Mouse (Mus musculus): ENCODE measurements around the gene Tarbp1.

The Tarbp1 gene

DNA sequence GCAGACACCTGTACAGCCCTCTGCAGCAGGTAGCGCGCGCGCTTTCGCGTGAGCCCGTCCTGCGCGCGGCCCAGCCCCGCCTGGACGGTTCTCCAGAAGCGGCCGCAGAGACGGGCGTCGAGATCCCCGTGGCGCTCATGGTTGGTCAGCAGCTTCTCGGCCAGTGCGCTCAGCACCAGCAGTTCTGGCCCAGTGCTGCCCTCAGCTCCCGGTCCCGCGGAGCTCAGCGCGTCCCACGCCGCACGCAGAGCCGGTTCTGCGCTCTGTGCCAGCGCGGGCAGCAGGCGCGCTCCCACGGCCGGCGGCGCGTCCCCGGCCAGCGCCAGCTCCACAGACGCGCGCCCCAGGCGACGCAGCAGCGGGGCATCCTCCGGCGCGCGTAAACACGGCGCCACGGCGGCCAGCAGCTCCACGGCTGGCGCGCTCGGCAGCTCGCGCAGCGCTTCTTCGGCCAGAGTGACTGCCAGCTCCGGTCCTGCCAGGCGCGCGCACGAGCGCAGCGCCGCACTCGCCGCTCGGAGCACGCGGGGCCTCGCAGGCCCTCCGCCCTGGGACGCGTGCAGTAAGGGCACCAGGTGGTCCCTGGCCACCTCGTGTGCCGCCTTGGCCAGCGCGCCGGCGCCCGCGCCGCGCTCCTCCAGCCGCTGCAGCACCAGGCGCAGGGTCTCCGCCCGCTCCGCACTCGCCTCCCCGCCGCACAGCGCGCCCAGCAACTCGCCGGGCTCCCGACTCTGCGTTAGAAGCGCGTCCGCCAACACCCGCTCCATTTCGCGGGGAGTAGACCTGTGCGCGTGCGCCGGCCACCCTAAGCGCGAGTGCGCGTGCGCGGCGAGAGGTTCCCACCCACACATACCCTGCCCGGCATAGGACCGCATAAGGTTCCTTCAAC is at the start of gene Tarbp1:
TSS of gene Tarbp1 (minus strand) at position 767 of the 889 bp plus-strand sequence.
- DNase-seq (ENCODE audit: extremely low read depth, low read depth) = no peak

GRCm38 (mm10) chr8:126524233-126524985 is 49.5 kb upstream of the Tarbp1 start:
- no peak for DNase-seq (ENCODE audit: extremely low read depth, low read depth)

DNA sequence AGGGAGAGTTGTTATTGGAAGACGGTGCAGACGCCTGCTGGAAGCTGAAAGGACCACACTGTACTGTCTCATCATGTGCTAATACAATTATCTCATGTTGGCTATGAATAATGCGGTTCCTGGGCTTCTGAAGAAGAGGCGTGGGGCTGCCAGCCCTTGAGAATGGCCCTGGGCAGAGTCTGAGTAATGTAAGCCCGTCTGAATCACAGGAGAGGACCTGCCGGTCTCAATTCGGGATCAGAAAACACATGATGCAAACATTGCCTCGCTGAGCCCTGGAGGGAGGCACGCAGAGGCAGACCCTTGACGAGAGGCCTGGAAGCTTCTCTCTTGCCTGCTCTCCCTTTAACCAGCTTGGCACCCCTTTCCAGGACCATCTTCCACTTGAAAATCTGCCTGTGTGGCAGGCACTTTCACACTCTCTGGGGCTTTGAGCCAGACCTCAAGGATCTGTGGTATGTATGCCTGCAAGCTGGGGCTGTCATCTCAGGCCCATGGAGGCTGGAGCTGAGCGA is 48.3 kb upstream of the Tarbp1 start:
- no peak for DNase-seq (ENCODE audit: extremely low read depth, low read depth)

GRCm38 (mm10) chr8:126519447-126519975 is 44.6 kb upstream of the Tarbp1 start:
- DNase-seq (ENCODE audit: extremely low read depth, low read depth) = no peak

GRCm38 (mm10) chr8:126516620-126517577 is 42.0 kb upstream of the Tarbp1 start:
- peak; percentile 94 for DNase-seq (ENCODE audit: extremely low read depth, low read depth)

DNA sequence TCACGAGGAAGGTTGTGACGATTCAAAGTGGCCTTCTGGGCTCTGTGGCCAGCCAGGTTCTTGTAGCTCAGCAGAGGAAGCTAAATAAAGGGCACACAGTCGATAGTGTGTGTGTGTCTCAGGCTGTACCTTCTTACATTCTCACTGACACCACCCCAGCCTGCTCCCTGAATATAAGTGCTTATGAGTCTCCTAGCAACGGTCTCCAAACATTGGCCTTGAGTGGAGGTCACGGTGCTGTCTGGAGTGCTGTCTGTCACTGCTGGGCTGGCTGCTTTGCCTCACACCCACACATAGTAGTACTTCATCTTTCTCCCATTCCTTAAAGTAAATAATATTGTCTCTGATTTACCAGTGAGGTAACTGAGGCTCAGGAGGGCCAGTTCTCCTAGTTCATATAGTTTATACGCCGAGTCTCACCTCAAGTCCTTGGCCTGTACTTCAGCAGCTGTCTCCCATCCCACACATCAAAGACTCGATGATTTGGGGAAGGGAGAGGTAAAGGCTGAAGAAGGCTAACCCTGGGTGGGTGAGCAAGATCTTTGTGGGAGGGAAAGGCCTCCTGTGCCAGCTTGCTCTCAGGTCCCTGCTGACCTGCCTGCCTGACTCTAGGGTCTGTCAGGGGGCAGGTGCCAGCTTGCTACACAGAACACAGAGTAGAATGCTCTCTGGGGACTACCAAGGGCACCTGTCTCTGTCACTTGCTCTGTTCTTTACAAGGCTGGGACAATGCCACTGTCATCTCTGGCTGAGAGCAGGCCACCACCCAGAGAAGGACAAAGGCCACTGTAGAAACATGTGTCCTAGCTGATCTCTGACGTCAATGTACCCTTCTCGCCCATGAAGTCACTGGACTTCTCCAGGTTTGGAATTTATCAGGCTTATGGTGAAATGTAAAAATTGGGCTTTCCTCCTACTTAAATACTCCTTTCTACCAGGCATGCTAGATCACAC is 39.4 kb upstream of the Tarbp1 start:
- DNase-seq (ENCODE audit: extremely low read depth, low read depth) = no peak

DNA sequence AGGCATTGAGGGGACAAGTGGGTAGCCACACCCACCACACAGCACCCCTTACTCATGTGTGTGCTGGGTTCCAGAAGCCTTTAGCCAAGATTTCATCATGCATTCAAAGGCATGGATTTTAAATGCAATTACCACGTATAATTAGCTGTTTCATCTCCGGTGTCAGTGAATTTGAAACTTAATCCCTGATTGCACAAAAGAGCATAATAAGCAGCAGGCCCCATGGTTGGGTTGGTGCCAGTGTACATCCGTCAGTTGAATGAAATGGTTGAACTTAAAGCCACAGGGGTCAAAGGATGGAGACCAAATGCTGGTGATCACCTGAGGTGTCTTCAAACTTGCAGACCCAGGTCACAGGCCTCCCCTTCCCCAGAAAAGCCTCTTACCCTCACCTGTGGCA is 36.0 kb upstream of the Tarbp1 start:
- no peak for DNase-seq (ENCODE audit: extremely low read depth, low read depth)

GRCm38 (mm10) chr8:126509635-126510034 is 34.8 kb upstream of the Tarbp1 start:
- no peak for DNase-seq (ENCODE audit: extremely low read depth, low read depth)

GRCm38 (mm10) chr8:126508871-126509586 is 34.2 kb upstream of the Tarbp1 start:
- DNase-seq (ENCODE audit: extremely low read depth, low read depth) = no peak

DNA sequence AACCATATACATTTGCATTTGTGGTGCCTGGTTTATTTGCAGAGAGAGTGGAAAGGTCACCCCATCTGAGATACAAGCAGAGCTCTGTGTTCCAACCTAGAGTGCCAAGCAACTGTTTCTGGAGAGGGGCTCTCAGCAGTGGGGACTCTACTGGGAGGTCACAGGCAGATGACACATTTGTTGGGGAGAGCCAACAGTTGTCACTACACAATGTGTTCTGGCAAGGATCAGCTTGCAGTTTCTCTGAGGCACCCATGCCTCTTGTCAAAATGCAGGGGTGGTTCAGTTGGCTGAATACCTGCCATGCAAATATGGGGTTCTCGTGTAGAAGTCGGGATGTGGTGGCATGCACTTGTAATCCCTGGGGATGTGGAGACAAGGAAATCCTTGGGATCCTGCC is 33.4 kb upstream of the Tarbp1 start:
- no peak for DNase-seq (ENCODE audit: extremely low read depth, low read depth)

GRCm38 (mm10) chr8:126504492-126505182 is 29.8 kb upstream of the Tarbp1 start:
- no peak for DNase-seq (ENCODE audit: extremely low read depth, low read depth)

DNA sequence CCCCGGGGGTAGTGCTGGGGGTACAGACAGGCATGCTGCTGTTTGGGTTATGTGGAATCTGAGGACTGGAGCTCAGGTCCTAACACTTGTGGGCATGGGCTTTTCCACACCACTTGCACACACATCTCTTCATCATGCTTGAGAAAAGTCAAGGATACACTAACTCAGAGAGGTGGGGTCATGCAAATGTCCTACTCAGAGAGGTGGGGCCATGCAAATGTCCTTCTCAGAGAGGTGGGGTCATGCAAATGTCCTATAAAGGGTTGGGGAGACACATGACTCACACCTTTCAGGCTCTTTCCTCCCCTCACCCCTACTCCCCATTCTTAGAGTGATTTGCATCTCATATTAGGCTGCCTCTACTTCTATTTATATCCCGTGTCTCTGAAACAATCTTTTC is 27.9 kb upstream of the Tarbp1 start:
- DNase-seq (ENCODE audit: extremely low read depth, low read depth) = no peak

- no peak for DNase-seq (ENCODE audit: extremely low read depth, low read depth)
Observed at GRCm38 (mm10) chr8:126499371-126499770, 24.5 kb upstream of the Tarbp1 start.

DNA sequence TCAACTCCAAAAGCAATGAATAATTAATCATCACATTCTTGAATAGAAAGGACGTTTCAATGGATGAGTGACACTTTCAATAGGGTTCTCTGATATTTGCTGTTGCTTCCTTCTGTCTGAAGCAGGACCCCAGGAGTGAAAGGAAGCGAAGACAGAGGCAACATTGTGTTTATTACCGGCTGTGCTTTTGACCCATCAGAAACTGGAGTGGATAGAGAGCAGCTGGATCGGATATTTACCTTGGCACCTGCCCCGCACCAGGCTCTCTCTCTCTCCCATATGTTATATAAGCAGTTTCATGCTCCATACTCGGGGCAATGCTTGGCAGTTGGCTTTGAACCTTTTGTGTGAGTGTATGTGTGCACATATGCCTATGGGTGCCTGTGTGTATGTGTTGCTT is 23.6 kb upstream of the Tarbp1 start:
- no peak for DNase-seq (ENCODE audit: extremely low read depth, low read depth)

GRCm38 (mm10) chr8:126497541-126498428 is 22.9 kb upstream of the Tarbp1 start:
- peak; percentile 73 for DNase-seq (ENCODE audit: extremely low read depth, low read depth)

DNA sequence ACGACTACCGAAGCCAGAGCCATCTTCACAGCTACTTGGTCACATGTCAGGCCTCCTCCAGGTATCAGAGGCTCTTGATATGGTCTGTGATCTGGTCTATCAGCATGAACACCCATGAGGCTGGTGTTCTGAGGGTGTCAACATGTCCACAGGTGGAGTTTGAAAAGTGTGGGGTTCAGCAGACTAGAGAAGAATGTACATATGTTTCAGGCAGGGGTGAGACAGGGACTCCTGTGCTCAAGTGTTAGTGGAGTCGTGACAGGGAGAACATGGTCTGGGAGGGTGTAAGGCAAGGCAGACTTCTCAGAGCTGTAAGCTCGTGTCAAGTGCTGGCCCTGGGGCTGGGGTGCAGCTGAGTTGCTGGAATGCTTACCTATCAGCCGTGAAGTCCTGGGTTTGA is 22.1 kb upstream of the Tarbp1 start:
- no peak for DNase-seq (ENCODE audit: extremely low read depth, low read depth)

DNA sequence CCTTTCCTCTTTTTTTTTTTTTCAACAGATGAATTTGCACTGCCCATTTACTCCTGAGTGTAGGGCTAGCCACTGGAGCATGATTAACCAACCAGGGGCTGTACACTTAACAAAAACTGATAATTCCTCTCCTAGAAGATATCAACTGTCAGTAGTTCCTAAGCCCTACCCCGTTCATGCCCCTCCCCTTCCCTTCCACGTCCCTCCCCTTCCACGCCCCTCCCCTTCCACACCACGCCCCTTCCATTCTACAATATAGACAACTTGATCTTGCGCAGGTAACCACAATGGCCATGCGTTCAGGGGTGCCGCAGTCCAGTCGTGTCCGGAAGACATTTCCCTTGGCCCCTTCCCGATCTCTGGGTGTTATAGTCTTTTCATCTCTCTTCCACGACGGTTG is 20.6 kb upstream of the Tarbp1 start:
- DNase-seq (ENCODE audit: extremely low read depth, low read depth) = no peak

Measured in MEL-GATA-1-ER (cell line).